Mouse (Mus musculus) lung, postnatal 10 days (tissue): ENCODE measurements around the gene Zfyve16.

Source experiments
- DNase-seq: peaks from one replicate; pipeline ENCODE4 v3.0.0; 2021

The Zfyve16 gene

GRCm38 (mm10) chr13:92530721-92531211 is at the start of gene Zfyve16:
Zfyve16 (minus strand) TSS chr13:92530868.
- DNase-seq = peak; percentile 97

GRCm38 (mm10) chr13:92578210-92578609 is 47.5 kb upstream of the Zfyve16 start:
- no peak for DNase-seq

GRCm38 (mm10) chr13:92576688-92577087 is 46.0 kb upstream of the Zfyve16 start:
- no peak for DNase-seq

- no peak for DNase-seq
Observed at GRCm38 (mm10) chr13:92576072-92576471, 45.4 kb upstream of the Zfyve16 start, which contains the start of gene Spz1. Spz1 (minus strand) TSS chr13:92576172.

- DNase-seq = no peak
Observed at GRCm38 (mm10) chr13:92559429-92559828, 28.8 kb upstream of the Zfyve16 start.

GRCm38 (mm10) chr13:92557229-92557628 is 26.6 kb upstream of the Zfyve16 start:
- no peak for DNase-seq

- no peak for DNase-seq
Observed at GRCm38 (mm10) chr13:92556458-92557126, 25.9 kb upstream of the Zfyve16 start.

- no peak for DNase-seq
Observed at GRCm38 (mm10) chr13:92547093-92547492, 16.4 kb upstream of the Zfyve16 start.

- no peak for DNase-seq
Observed at GRCm38 (mm10) chr13:92540997-92541396, 10.3 kb upstream of the Zfyve16 start.

- DNase-seq = no peak
Observed at GRCm38 (mm10) chr13:92539126-92539525, 8.5 kb upstream of the Zfyve16 start.

GRCm38 (mm10) chr13:92533801-92534200 is 3.1 kb upstream of the Zfyve16 start:
- DNase-seq = peak; percentile 5

GRCm38 (mm10) chr13:92532216-92532615 is 1.5 kb upstream of the Zfyve16 start:
- no peak for DNase-seq

- DNase-seq = no peak
Observed at GRCm38 (mm10) chr13:92531237-92531636, 569 bp upstream of the Zfyve16 start.

GRCm38 (mm10) chr13:92529828-92530720 is 594 bp downstream of the Zfyve16 start:
- peak; percentile 21 for DNase-seq

- no peak for DNase-seq
Observed at GRCm38 (mm10) chr13:92523178-92523813, 7.4 kb downstream of the Zfyve16 start.

GRCm38 (mm10) chr13:92504871-92505270 is 25.8 kb downstream of the Zfyve16 start:
- DNase-seq = no peak

GRCm38 (mm10) chr13:92491923-92492322 is 38.7 kb downstream of the Zfyve16 start:
- DNase-seq = no peak

GRCm38 (mm10) chr13:92490817-92491216 is 39.9 kb downstream of the Zfyve16 start:
- DNase-seq = peak; percentile 18

GRCm38 (mm10) chr13:92483852-92484463 is 46.7 kb downstream of the Zfyve16 start, which contains the start of gene Fam151b:
Fam151b (minus strand) TSS chr13:92484015.
- peak; percentile 93 for DNase-seq

GRCm38 (mm10) chr13:92483348-92483747 is 47.3 kb downstream of the Zfyve16 start:
- DNase-seq = peak; percentile 76

GRCm38 (mm10) chr13:92470151-92470550 is 60.5 kb downstream of the Zfyve16 start:
- peak; percentile 10 for DNase-seq

GRCm38 (mm10) chr13:92469381-92469780 is 61.3 kb downstream of the Zfyve16 start:
- no peak for DNase-seq

- no peak for DNase-seq
Observed at GRCm38 (mm10) chr13:92467891-92468290, 62.8 kb downstream of the Zfyve16 start.
